Mouse (Mus musculus) layer of hippocampus, adult 9-10 months (tissue): Measurements from ENCODE around the gene Fam43a.

Experiments
- DNase-seq: peaks from one replicate; pipeline ENCODE4 v3.0.0; 2022; ENCODE audit warnings: low spot score

Fam43a gene

DNA sequence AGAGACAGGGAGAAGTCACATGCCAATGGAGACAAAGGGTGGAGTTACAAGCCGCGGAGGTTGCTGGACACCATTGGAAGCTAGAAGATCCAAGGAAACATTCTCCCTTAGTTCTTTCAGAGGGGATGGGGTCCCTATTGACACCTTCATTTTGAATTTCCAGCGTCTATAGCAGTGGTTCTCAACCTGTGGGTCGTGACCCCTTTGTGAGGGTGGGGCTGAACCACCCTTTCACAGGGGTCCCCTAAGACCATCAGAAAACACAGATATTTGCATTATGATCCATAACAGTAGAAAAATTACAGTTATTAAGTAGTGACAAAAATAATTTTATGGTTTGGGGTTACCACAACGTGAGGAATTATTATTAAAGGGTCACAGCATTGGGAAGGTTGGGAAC lies 30.0 kb downstream of the Fam43a start:
- no peak for DNase-seq

DNA sequence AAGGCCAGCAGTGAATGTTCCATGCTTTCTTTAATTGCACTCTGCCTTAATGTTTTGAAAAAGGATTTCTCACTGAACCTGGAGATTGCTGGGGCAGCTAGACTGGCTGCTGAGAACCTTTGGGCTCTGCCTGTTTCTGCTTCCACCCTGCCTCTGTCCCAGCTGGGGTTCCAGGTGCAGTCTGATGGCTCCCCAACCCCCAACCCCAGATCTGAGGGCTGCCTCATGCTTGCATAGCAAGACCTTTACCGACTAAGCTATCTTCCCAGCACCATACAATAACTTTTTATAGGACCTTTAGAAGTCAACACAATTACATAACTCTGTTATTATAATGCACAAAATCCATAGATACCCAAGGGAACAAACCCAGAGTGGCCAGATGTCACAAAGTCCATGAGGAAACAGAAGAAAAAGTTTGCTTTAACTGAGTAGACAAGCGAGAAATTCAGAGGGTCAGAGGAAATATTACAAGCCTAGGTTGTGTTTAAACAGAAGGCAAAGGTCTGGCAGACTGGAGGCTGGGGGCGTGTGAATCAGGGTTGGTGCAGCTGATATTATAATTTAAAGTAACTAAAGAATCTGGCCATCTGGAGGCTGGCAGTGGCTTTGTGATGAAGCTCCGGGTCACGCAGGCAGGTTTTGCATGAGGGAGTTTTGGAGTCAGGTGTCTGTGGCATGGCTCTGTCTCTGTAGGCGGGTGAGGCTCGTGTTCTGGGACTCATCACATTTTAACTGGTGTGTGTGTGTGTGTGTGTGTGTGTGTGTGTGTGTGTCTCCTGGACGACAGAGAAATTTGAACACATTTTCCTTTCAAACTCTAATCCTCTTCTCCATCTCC lies 34.6 kb downstream of the Fam43a start:
- no peak for DNase-seq

DNA sequence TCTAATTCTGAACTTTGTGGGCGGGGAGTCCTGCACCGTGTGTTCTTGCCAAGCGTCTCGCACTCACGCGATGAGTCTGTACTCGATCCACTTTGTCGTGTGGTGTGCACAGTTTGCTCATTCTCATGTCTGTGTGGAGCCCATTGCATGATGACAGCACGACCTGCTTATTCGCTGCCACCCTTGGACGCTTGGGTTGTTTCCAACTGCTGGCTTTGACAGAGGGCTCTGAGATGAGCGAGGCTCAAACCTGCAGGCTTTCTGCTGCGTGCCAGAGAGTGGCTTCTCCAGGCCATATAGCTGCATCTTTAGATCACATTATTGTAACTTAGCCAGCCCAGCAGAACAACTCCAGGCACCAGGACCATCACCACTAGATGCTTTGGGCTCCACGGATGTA lies 39.1 kb downstream of the Fam43a start:
- no peak for DNase-seq

DNA sequence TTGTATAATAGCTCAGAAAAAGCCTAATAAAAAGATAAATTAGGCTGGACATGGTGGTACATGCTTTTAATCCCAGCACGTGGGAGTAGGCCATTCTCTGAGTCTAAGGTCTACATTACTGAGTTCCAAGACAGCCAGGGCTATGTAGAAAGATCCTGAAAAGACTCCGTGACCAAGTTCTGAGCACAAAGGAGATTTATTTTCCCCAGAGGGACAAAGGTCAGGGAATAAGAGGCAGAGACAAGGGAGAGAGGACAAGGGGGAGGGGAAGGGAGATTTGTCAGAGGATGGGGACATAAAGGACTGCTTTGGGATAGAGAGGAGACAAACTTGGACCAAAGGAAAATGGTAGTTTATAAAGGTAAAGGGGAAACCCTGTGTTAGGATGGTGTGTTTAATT lies 41.1 kb downstream of the Fam43a start:
- no peak for DNase-seq

DNA sequence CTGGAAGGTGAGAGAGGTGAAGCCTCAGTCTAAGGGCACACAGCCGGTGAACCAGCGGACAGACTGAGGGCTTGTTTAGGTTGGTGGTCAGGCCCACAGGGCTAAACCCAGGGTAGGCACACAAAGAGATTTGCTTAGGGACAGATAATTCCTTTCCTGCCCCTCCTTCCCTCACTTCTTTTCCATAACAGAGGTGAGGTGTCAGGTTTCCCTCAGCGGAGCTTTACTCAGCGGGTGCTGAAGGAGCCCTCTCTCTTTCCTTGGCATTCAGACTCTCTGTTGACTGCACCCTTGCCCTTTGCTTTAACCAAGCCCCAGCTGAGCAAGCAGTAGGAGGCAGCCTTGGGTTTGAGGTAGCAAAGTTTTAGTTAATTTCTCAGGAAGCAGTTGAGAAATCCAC lies 41.9 kb downstream of the Fam43a start:
- no peak for DNase-seq

DNA sequence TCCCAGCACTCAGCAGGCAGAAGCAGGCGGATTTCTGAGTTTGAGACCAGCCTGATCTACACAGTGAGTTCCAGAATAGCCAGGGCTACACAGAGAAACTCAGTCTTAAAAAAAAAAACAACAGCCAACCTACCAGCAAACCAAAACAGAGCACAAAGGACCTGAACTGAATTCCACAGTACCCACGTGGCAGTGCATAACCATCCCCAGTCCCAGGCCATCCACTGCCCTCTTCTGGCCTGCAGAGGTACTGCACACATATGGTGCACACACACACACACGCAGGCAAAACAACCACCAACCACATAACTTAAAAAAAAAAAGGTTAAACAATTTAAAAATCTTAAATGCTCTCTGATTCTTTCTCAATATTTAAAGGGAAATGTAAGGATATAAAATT lies 42.7 kb downstream of the Fam43a start:
- DNase-seq, result no peak

DNA sequence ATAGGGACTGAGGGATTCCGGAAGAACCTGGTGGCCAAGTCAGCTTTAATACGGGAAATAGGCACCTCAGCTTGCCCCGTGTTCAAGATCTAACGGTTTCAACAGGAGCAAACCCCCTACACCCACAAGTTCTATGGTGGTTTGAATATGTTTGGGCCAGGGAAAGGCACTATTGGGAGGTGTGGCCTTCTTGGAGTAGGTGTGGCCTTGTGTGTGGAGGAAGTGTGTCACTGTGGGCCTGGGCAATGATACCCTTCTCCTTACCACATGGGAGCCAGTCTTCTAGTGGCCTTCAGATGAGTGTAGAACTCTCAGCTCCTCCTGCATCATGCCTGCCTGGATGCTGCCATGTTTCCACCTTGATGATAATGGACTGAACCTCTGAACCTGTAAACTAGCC lies 45.5 kb downstream of the Fam43a start:
- DNase-seq, result no peak

DNA sequence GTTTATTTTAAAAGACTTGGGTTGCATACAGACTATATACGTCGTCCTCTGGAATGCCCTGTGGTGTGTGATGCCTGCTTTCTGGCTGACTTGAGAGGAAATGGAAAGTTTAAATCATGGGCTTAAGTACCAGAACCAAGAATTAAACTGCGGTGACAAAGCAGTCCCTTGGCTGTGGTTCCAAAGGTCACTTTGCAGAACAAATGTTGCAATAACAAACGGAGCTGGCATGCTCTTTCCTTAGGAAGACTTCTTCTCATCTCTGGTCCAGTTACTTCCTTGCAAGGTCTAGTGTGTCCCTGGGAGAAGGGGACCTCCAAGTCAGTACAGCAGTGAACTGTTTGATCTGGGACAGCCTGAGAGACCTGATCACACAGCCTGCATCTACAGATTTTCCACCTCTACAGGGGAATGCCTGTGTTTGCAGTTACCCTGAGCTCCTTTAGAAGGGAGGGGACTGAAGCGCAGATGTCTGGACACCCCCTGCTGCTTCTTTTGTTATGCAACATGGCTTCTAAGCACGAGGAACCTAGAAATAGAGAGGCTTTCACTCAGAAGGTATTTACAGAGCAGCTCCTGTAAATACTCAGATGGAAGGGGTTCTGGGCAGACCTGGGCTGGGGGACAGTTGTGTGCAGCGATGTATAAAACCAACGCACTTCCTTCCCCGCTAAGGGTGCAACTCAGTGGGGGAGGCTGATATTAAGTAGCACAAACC lies 46.5 kb downstream of the Fam43a start:
- no peak for DNase-seq

DNA sequence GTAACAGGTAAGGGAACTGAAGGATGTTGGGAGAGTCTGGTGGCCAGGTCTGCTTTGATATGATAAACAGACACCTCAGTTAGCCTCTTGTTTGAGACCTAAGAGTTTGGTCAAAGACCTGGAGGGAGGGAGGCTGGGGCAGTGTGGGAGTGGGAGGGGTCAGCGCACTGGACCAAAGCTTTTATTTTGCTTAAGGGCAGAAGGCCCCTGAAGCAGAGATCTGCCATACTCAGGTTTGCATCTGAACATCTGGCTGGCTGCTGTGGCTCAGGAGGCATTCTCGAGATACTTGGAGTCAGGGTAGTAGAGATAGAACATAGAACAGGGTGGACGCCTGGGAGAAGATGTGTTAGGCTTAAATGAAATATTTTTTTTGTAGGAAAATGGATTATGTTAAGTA lies 47.3 kb downstream of the Fam43a start:
- DNase-seq, result no peak

DNA sequence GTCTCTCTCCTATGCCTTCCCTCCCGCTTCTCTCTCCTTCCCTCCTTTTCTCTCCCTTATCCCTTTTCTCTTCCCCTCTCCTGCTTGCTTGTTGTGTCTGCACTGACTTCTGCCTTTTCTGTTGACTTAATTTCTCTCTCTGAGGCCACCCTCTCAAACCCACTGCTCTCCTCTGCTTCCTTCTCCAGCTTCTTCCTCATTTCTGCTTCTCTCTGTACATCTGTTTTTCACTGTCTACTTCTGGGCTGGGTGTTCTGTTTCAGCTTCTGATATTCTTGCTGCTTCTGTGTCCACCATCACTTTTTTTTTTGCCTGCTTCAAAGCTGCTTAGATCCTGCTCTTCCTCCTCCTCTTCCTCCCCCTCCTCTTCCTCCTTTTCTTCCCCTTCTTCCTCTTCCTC lies 51.8 kb downstream of the Fam43a start:
- no peak for DNase-seq
